Mouse (Mus musculus): ENCODE data around the gene Adgrd1. TPM values are rescaled to one million over a fixed set of nuclear protein-coding genes. Genes with fewer than 3 reads are reported as not detected.

The Adgrd1 gene
- polyA plus RNA-seq, 1 experiment = not detected

DNA sequence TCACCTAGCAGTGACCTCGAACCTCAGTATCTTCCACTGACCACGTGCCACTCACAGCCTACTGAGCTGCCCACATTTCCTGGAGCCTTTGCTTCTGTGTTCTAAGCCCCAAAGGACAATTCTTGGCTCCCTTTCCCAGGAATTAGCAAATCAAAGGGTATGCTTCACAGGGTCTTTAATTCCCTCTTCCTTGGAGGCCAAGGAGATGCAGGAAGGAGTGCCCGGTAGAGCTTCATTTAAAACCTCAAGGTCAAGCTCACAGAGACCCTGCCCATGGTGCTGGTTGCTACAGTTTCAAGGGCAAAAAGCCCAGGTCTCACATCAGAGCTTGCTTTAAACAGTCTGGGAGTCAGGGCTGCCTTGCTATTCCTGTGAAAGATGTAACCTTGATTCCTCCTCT, 145.7 kb downstream of the Adgrd1 start:
- TF ChIP-seq POLR2A (IDR thresholded peaks at IDR 0.05; ENCODE audit: borderline replicate concordance, low read depth, low read length) = no peak
- TF ChIP-seq CTCF (IDR thresholded peaks at IDR 0.05; ENCODE audit: low read depth, low read length) = no peak
- no peaks in the 10 kb centered on the region for H3K4me1 ChIP-seq (ENCODE audit: control insufficient read depth, insufficient read depth, low read length)
- no peak overlapping the region for H3K27ac ChIP-seq (ENCODE audit: insufficient read depth, low read depth, low read length)
- H3K4me3 ChIP-seq (ENCODE audit: insufficient read depth, low read length) = no peak overlapping the region

GRCm38 (mm10) chr5:129243120-129243519, 146.6 kb downstream of the Adgrd1 start:
- Histone ChIP-seq H3K4me3 (ENCODE audit: insufficient read depth, low read length) (no peak overlapping the region), H3K4me1 (ENCODE audit: control insufficient read depth, insufficient read depth, low read length) (no peaks in the 10 kb centered on the region), H3K27ac (ENCODE audit: insufficient read depth, low read depth, low read length) (no peak overlapping the region)
- TF ChIP-seq CTCF (IDR thresholded peaks at IDR 0.05; ENCODE audit: low read depth, low read length) = no peak
- no peak for TF ChIP-seq POLR2A (IDR thresholded peaks at IDR 0.05; ENCODE audit: borderline replicate concordance, low read depth, low read length)

GRCm38 (mm10) chr5:129244392-129244791, 147.8 kb downstream of the Adgrd1 start:
- TF ChIP-seq POLR2A (IDR thresholded peaks at IDR 0.05; ENCODE audit: borderline replicate concordance, low read depth, low read length) (no peak), CTCF (IDR thresholded peaks at IDR 0.05; ENCODE audit: low read depth, low read length) (no peak)
- Histone ChIP-seq H3K4me1 (ENCODE audit: control insufficient read depth, insufficient read depth, low read length) (no peaks in the 10 kb centered on the region), H3K4me3 (ENCODE audit: insufficient read depth, low read length) (no peak overlapping the region), H3K27ac (ENCODE audit: insufficient read depth, low read depth, low read length) (no peak overlapping the region)

GRCm38 (mm10) chr5:129249080-129249479, 152.5 kb downstream of the Adgrd1 start:
- no peaks in the 10 kb centered on the region for H3K4me1 ChIP-seq (ENCODE audit: control insufficient read depth, insufficient read depth, low read length)
- TF ChIP-seq CTCF (IDR thresholded peaks at IDR 0.05; ENCODE audit: low read depth, low read length) (no peak), POLR2A (IDR thresholded peaks at IDR 0.05; ENCODE audit: borderline replicate concordance, low read depth, low read length) (no peak)
- H3K27ac ChIP-seq (ENCODE audit: insufficient read depth, low read depth, low read length) = no peak overlapping the region
- no peak overlapping the region for H3K4me3 ChIP-seq (ENCODE audit: insufficient read depth, low read length)

Other genes with a start within 250 kb of the Adgrd1 start
- 0.92 TPM in 1 of 2 replicates, not detected in the other for gene Rimbp2, start 143.3 kb upstream of the Adgrd1 start, polyA plus RNA-seq (2012; ENCODE audit: insufficient read depth, insufficient read length, missing spikeins)
- gene Stx2, start 88.2 kb upstream of the Adgrd1 start, polyA plus RNA-seq (2012; ENCODE audit: insufficient read depth, insufficient read length, missing spikeins) = 106 and 112 TPM in 2 replicates
- 94.1 and 102 TPM in 2 replicates for gene Ran, start 76.7 kb upstream of the Adgrd1 start, polyA plus RNA-seq (2012; ENCODE audit: insufficient read depth, insufficient read length, missing spikeins)

Measured in bone marrow macrophage, adult 2 months (primary cell).